Mouse (Mus musculus): Measurements from ENCODE around the gene Slc12a3. TPM values are rescaled to one million over a fixed set of nuclear protein-coding genes. Genes with fewer than 3 reads are reported as not detected.
A peak's percentile ranks its signal among the peaks of the same experiment; 100 is the strongest.

The Slc12a3 gene
- total and polyA plus RNA-seq, 3 experiments: not detected

- Histone ChIP-seq H3K4me1 (ENCODE audit: control insufficient read depth in 1 of 2, insufficient read depth in 2 of 2, low read length in 2 of 2) (no peaks in the 10 kb centered on the region), H3K36me3 (ENCODE audit: control insufficient read depth in 1 of 2, insufficient read depth in 2 of 2, low read length in 2 of 2) (no peaks in the 10 kb centered on the region), H3K79me2 (ENCODE audit: control insufficient read depth, insufficient read depth, low read length, poor library complexity) (no peaks in the 10 kb centered on the region), H3K9me3 (replicated peaks; ENCODE audit: insufficient read depth, low read length) (no peaks in the 10 kb centered on the region), H3K4me3 (ENCODE audit: control insufficient read depth in 1 of 2, insufficient read depth in 1 of 2, low read depth in 2 of 2, low read length in 2 of 2) (no peak overlapping the region), H3K9ac (ENCODE audit: control insufficient read depth, low read depth, low read length, poor library complexity, severe bottlenecking) (no peak overlapping the region), H3K27me3 (ENCODE audit: control insufficient read depth in 1 of 2, insufficient read depth in 2 of 2, low read length in 2 of 2) (no peaks in the 10 kb centered on the region), H3K27ac (ENCODE audit: control insufficient read depth, low read depth, low read length) (no peak overlapping the region)
- no peak for TF ChIP-seq ZKSCAN1 (IDR thresholded peaks at IDR 0.05; ENCODE audit: low read depth, low read length)
- TF ChIP-seq GATA1 (IDR thresholded peaks at IDR 0.05; ENCODE audit: low read depth, low read length): no peak
- no peak for TF ChIP-seq RCOR1 (IDR thresholded peaks at IDR 0.05; ENCODE audit: low read depth, low read length)
- TF ChIP-seq MXI1 (IDR thresholded peaks at IDR 0.05; ENCODE audit: low read depth, low read length): no peak
- TF ChIP-seq HCFC1 (IDR thresholded peaks at IDR 0.05; ENCODE audit: low read depth, low read length): no peak
- no peak for TF ChIP-seq POLR2AphosphoS2 (IDR thresholded peaks at IDR 0.05; ENCODE audit: low read length)
- no peak for TF ChIP-seq CHD1 (IDR thresholded peaks at IDR 0.05; ENCODE audit: low read depth, low read length)
- TF ChIP-seq USF1 (IDR thresholded peaks at IDR 0.05; ENCODE audit: low read depth, low read length): no peak
- TF ChIP-seq UBTF (IDR thresholded peaks at IDR 0.05; ENCODE audit: borderline replicate concordance, insufficient read depth, low read depth, low read length): no peak
- no peak for TF ChIP-seq MAFK (IDR thresholded peaks at IDR 0.05; ENCODE audit: borderline replicate concordance, low read depth, low read length)
- TF ChIP-seq POLR2A (IDR thresholded peaks at IDR 0.05; ENCODE audit: control insufficient read depth in 1 of 2, insufficient read depth in 1 of 2, low read depth in 1 of 2, low read length in 2 of 2, poor library complexity in 1 of 2): no peak
- no peak for TF ChIP-seq ETS1 (IDR thresholded peaks at IDR 0.05; ENCODE audit: low read depth, low read length)
- no peak for TF ChIP-seq TBP (IDR thresholded peaks at IDR 0.05; ENCODE audit: low read depth, low read length)
- no peak for TF ChIP-seq EP300 (IDR thresholded peaks at IDR 0.05; ENCODE audit: low read depth in 1 of 2, low read length in 2 of 2)
- no peak for TF ChIP-seq MEF2A (IDR thresholded peaks at IDR 0.05; ENCODE audit: extremely low read depth, insufficient replicate concordance, low read depth, low read length, poor library complexity, severe bottlenecking)
- TF ChIP-seq E2F4 (IDR thresholded peaks at IDR 0.05; ENCODE audit: borderline replicate concordance, low read depth, low read length): no peak
- no peak for TF ChIP-seq MYC (IDR thresholded peaks at IDR 0.05; ENCODE audit: low read depth, low read length)
- no peak for DNase-seq (ENCODE audit: low read depth, low spot score)
These were observed 13.7 kb downstream of the Slc12a3 start for GRCm38 (mm10) chr8:94342691-94343090.

- Histone ChIP-seq H3K27ac (ENCODE audit: control insufficient read depth, low read depth, low read length) (no peak overlapping the region), H3K36me3 (ENCODE audit: control insufficient read depth in 1 of 2, insufficient read depth in 2 of 2, low read length in 2 of 2) (no peaks in the 10 kb centered on the region), H3K4me3 (ENCODE audit: control insufficient read depth in 1 of 2, insufficient read depth in 1 of 2, low read depth in 2 of 2, low read length in 2 of 2) (no peak overlapping the region), H3K9me3 (replicated peaks; ENCODE audit: insufficient read depth, low read length) (no peaks in the 10 kb centered on the region), H3K27me3 (ENCODE audit: control insufficient read depth in 1 of 2, insufficient read depth in 2 of 2, low read length in 2 of 2) (no peaks in the 10 kb centered on the region), H3K4me1 (ENCODE audit: control insufficient read depth in 1 of 2, insufficient read depth in 2 of 2, low read length in 2 of 2) (no peaks in the 10 kb centered on the region), H3K9ac (ENCODE audit: control insufficient read depth, low read depth, low read length, poor library complexity, severe bottlenecking) (no peak overlapping the region), H3K79me2 (ENCODE audit: control insufficient read depth, insufficient read depth, low read length, poor library complexity) (no peaks in the 10 kb centered on the region)
- peak; percentile 72 for DNase-seq (ENCODE audit: low read depth, low spot score)
- TF ChIP-seq UBTF (IDR thresholded peaks at IDR 0.05; ENCODE audit: borderline replicate concordance, insufficient read depth, low read depth, low read length) (no peak), SMC3 (IDR thresholded peaks at IDR 0.05; ENCODE audit: low read depth, low read length) (peak; percentile 91), ZC3H11A (IDR thresholded peaks at IDR 0.05; ENCODE audit: low read depth, low read length) (peak; percentile 81), BHLHE40 (IDR thresholded peaks at IDR 0.05; ENCODE audit: borderline replicate concordance, low read depth, low read length) (no peak), GABPA (IDR thresholded peaks at IDR 0.05; ENCODE audit: low read depth, low read length) (no peak), MAFK (IDR thresholded peaks at IDR 0.05; ENCODE audit: borderline replicate concordance, low read depth, low read length) (no peak), CTCF (IDR thresholded peaks at IDR 0.05 in 2 of 3, conservative IDR thresholded peaks at IDR 0.05 in 1 of 3; ENCODE audit: control insufficient read depth in 1 of 3, insufficient read depth in 1 of 3, low read depth in 2 of 3, low read length in 3 of 3, poor library complexity in 1 of 3, severe bottlenecking in 1 of 3) (peak; percentile 87 to 94 (median 87)), RAD21 (IDR thresholded peaks at IDR 0.05; ENCODE audit: low read depth, low read length) (peak; percentile 83)
These were observed 14.3 kb downstream of the Slc12a3 start for GRCm38 (mm10) chr8:94343290-94343689.
